Mouse (Mus musculus): ENCODE results near the gene Stard7. TPM values are rescaled to one million over a fixed set of nuclear protein-coding genes. Genes with fewer than 3 reads are reported as not detected.
A peak's percentile ranks its signal among the peaks of the same experiment; 100 is the strongest.
"Not testable (repeated sequence)": the region's sequence is repeated elsewhere in the genome, so short reads cannot be mapped to it uniquely, and the experiment has no call there.

Stard7 gene
- polyA plus RNA-seq, 1 experiment = 38.2 TPM

DNA sequence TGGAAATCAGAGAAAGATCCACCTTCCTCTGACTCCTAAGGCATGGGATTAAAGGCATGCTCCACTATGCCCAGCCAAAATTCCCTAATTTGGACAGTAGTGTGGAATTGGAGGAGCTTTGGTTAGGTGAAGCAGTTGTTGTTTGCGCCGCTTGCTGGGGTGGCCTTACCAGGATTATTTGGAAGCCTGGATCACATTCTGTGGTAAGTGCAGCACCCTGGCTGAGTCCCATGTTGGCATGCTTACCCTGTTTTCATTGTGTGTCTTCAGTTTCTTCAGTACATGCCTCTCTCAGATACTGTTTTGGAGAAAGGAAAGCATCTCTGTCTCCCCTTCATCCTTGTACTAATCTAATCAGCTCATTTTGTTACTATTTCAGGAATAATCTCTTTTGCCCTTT is 4.6 kb downstream of the Stard7 start:
- no peak for DNase-seq (ENCODE audit: low read depth)

DNA sequence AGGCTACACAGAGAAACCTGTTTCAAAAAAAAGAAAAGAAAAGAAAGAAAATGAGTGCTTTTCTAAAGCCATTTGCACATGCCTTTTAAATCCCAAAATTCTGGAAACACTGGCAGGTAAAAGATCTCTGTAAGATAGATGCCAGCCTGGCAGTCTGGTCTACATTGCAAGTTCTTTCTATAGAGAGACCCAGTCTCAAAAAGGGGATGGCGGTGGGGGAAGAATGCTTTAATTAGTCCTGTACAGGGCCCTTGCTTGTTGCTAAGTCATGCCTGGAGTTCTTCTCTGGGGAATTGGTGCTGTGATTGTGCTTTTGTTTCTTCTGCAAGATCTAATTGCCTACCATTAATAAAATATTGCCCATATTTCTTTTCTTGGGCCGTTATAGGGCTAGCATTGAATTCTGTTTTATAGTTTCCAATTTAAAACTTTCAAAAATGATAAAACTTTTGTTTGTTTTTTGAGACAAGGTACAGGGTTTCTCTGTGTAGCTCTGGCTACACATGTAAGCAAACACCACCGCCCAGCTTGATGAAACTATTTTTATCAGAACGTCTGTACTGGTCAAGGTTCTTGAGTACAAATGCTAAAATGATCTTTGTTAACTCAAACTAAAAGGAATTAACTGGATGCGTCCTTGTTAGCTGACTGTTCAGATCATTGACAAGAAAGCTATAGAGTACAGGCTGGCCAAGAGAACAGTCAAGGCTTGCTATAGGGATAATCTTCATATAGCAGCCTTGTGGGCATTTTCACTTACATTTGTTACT is 5.7 kb downstream of the Stard7 start:
- no peak for DNase-seq (ENCODE audit: low read depth)

DNA sequence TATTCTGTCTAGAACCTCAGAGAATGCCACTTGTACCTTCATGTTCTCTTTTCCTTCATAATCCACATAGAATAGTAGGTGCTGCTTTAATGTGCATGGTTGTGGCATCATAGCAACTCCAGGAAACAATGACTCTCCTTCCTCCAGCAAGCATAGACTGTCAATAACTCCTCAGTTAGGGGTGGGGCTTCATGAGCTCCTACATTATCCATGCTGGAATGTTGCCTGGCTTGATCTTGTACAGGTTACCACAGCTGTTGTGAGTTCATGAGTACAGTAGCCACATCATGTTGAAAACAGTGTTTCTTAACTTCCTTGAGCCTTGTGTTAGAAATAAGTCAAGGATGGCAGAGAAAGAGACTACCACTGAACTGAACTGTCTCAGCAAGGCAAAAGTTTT is 8.1 kb downstream of the Stard7 start:
- DNase-seq (ENCODE audit: low read depth) = no peak

- no peak for DNase-seq (ENCODE audit: low read depth)
Measured at GRCm38 (mm10) chr2:127292250-127292649, 22.2 kb downstream of the Stard7 start.

GRCm38 (mm10) chr2:127297001-127297805 is 27.2 kb downstream of the Stard7 start:
- DNase-seq (ENCODE audit: low read depth) = peak; percentile 90

- DNase-seq (ENCODE audit: low read depth) = no peak
Measured at GRCm38 (mm10) chr2:127298056-127298455, 28.0 kb downstream of the Stard7 start.

DNA sequence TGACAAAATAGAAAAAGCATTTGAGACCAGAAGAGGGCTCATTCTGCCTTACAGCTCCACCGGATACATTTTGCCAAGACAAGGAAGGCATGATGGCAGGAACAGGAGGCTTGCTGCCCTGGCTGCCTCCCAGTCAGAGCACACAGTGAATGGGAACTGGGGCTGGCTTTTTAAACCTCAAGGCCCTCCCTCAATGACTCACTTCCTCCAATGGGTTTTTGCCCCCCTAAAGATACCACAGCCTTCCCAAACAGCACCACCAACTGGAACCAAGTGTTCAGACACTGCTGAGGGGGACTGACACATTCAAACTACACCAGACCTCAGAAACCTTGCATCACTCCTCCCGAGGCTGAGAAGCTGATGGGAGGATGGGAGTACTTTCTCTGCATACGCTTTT is 30.7 kb downstream of the Stard7 start:
- DNase-seq (ENCODE audit: low read depth) = no peak

- DNase-seq (ENCODE audit: low read depth) = no peak
Measured at GRCm38 (mm10) chr2:127301883-127302282, 31.9 kb downstream of the Stard7 start.

GRCm38 (mm10) chr2:127304192-127304591 is 34.2 kb downstream of the Stard7 start:
- DNase-seq (ENCODE audit: low read depth) = not testable (repeated sequence)

DNA sequence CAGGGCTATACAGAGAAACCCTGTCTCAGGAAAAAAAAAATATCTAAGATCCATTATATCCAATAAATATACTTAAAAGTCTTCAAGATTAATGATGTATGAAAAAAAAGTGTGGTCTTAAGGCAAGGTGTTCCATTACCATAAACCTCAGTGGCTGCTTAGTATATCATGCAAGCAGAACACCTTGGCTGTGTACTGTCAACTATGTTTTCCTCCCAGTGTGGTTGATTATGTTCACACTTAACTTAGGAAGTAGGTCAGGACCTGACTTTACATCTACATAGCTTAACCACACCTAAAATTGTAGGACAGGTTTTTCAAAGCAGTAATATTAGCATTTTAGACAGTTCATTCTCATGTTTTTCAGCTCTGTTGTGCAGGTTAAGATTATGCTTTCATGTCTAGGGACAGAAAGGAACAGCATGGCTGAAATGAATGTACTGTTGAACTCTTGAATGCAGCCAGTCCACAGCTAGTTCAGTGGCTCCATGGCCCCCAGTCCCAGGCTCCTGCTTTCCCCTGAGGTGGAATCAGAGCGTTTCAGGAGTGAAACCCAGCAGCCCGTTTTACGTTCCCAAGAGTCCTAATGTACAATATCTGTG is 34.7 kb downstream of the Stard7 start:
- no peak for DNase-seq (ENCODE audit: low read depth)

- DNase-seq (ENCODE audit: low read depth) = no peak
Measured at GRCm38 (mm10) chr2:127306123-127306522, 36.1 kb downstream of the Stard7 start.

DNA sequence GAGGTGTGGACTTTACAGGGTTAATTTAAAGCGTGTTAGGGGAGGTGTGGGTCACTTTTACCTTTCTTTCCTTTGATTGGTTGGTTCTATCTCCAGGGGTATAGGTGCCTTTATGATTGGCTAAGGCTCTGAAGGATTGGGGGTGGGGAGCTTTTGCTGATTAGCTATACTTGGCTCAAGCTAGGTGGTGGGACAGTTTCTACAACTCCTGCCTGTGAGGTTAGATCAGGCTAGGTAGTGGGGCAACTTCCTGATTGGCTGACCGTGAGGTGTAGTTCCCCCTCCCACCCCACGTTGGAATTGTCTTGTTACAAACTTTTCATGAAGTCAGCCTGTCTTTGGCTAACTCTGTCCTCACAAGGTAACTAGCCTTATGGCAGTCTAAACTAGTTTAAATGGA is 37.2 kb downstream of the Stard7 start:
- DNase-seq (ENCODE audit: low read depth) = no peak

DNA sequence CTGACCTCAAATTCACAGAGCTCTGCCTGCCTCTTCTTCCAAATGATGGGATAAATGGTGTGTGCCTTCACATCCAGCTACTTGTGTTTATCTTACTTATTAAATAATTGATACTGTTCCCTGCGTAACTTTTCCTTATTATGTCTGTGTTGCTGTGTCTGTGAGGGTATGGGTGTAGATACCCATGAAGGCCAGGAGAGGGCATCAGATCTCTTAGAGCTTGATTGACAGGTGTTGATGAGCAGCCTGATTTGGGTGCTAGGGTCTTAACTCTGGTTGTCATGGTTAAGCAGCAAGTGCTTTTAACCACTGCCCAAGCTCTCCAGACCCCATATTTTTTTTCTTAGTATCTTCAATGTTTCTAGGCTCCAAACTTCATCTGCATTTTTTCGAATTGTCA is 38.6 kb downstream of the Stard7 start:
- no peak for DNase-seq (ENCODE audit: low read depth)

DNA sequence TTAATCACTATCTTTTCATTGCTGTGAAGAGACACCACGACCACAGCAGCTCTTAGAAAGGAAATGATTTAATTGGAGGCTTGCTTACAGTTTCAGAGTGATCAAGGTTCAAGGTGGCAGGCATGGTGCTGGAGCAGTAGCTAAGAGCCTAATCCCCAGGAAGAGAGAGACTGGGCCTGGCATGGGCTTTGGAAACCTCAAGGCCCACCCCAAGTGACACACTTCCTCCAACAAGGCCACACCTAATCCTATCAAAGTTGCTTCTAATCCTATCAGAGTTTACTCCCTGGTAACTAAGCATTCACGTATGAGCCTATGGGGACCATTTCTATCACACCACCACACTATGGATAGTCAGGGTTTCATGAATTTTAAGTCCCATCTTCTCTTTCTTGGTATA is 40.2 kb downstream of the Stard7 start:
- no peak for DNase-seq (ENCODE audit: low read depth)

DNA sequence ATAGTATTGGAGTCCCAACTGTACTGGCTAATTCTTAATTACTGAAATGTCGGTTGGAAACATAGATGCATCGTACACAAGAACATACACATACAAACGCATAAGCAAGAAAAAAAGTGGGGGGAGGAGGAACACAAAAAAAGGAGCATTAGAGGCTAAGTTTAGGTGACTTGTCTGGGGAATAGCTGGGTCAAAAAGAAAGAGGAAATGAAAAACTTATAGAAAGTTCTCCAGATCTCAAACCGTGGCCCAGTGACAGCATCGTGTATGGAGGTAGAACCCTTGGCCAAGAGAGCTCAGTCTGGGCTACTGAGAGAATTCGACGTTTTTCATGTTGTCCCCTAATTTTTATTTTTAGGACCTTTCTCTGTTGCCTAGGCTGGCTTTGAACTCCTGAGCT is 40.7 kb downstream of the Stard7 start:
- DNase-seq (ENCODE audit: low read depth) = no peak

- DNase-seq (ENCODE audit: low read depth) = no peak
Measured at GRCm38 (mm10) chr2:127311193-127311592, 41.2 kb downstream of the Stard7 start.

DNA sequence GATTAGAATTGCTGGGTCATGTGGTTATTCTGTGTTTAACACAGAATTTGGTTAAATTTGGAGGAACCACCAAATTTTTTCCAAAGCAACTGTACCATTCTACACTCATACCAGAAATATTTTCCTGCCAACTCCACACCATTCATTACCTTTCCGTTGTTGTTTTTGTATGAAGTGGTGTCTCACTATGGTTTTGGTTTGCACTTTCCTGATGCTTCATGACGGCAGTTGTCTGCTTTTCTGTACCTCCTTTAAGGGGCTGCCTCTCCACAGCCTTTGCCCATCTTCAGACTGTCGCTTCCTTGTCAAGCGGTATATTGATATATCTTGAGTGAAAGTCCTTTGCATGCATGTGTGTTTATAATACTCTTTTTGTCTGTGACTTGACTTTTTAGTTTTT is 42.8 kb downstream of the Stard7 start:
- DNase-seq (ENCODE audit: low read depth) = no peak

GRCm38 (mm10) chr2:127313878-127314277 is 43.9 kb downstream of the Stard7 start:
- DNase-seq (ENCODE audit: low read depth) = no peak

- DNase-seq (ENCODE audit: low read depth) = no peak
Measured at GRCm38 (mm10) chr2:127314467-127315154, 44.6 kb downstream of the Stard7 start.

- no peak for DNase-seq (ENCODE audit: low read depth)
Measured at GRCm38 (mm10) chr2:127315155-127315470, 45.1 kb downstream of the Stard7 start.

- DNase-seq (ENCODE audit: low read depth) = no peak
Measured at GRCm38 (mm10) chr2:127316431-127316830, 46.4 kb downstream of the Stard7 start.

DNA sequence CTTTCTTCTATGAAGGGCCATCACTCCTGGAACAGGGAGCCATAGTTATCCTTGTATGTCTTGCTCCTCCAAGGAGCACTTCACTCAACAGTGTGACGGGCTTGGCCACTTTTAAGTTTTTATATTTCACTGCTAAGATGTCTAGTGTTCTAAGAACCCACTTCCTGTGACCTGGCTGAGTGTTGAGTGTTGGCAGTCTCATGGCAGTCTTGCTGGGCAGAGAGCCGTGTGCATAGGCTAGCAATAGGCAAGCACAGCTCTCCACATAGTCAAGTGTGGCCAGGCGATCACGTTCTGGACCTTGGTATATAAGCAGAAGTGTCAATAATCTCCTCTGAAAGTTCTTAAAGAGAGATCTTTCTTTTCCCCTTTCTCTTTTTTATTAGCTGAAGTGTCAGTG is 48.1 kb downstream of the Stard7 start:
- DNase-seq (ENCODE audit: low read depth) = no peak
